Mouse (Mus musculus) frontal cortex, postnatal 36 days (tissue): ENCODE data around the gene Kcnk7.

Source experiments
- DNase-seq, 2 experiments: peaks; one replicate each; pipeline ENCODE4 v3.0.0; 2022; ENCODE audit warnings: low spot score in 2 of 2

The Kcnk7 gene

GRCm38 (mm10) chr19:5725029-5725707, 21.0 kb downstream of the Kcnk7 start:
- DNase-seq = no peak

GRCm38 (mm10) chr19:5725767-5726515, 21.8 kb downstream of the Kcnk7 start, which contains the start of gene Ehbp1l1:
TSS of gene Ehbp1l1 (minus strand) at chr19:5726317.
- DNase-seq = no peak

DNA sequence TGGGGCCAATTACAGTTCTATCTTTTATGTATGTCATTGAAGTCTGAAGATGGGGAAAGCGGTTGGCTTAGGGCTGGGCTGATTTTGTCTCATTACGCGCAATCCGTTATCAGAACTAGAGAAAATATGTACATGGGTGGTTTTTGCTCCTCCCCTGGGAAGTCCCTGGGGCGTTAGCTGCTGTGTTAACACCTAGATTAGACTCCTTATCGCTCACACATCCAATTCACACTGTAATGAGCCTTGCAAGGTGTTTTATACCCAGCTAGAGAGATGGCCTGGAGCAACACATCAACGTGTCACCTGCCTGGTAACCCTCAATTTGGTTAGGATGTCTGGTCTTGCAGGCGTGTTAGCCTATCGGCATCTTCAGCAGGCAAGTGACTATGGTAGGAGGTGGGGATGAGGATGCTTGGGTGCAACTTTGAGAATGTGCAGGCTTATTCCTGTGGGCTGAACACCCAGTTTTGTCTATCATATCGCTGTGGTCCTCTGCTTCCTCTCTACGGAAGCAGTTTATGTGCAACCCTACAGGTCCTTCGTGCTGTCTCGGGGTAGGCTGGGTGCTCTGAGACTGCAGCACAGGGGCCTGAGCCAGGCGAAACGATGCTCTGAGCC, 22.9 kb downstream of the Kcnk7 start:
- DNase-seq = no peak

DNA sequence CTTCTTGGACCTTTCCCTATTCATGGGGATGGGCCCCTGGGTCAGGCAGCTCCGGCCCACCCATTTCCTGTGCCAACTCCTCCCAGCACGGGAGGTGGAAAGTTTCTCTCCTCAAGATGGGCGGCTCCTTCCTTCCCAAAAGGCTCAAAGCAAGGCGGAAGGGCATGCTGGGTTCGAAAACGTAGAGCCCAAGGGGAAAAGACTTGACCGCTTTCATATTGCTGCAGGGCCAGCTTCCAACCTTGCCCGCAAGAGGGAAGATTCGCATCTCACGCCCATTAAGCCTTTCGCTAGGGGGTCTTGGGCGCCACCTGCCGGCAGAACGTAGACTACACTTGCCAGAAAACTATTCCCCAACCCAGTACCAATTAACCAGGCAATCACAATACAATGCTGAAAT, 23.5 kb downstream of the Kcnk7 start:
- peak; percentile 87 to 89 for DNase-seq

GRCm38 (mm10) chr19:5728631-5729443, 24.7 kb downstream of the Kcnk7 start:
- peak; percentile 53 to 61 for DNase-seq

DNA sequence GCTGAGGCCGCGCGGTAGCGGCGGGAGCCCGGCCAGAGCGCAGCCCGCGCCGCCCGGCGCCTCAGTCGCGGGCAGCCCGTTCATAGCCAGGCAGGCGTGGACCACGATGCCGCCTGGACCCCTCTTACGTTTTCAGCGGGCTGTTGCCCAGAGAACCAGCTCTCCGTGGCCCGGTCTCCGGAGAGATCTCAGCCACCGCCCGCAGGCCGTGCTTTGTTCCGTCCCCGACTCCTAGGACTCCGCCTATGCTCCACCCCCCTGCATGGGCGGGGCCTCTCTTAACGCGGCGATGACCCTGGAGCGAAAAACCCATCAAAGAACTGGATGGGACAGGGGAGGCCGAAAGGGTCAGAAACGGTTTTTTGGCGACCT, 25.3 kb downstream of the Kcnk7 start, which contains the start of gene Fam89b:
Gene Fam89b, minus strand, starts transcription at position 210 of the 372 bp plus-strand sequence.
- peak; percentile 78 to 79 for DNase-seq

GRCm38 (mm10) chr19:5730314-5731186, 26.4 kb downstream of the Kcnk7 start:
- no peak for DNase-seq

GRCm38 (mm10) chr19:5731264-5731978, 27.3 kb downstream of the Kcnk7 start:
- peak; percentile 91 to 95 for DNase-seq

GRCm38 (mm10) chr19:5734325-5734724, 30.2 kb downstream of the Kcnk7 start:
- DNase-seq = no peak

DNA sequence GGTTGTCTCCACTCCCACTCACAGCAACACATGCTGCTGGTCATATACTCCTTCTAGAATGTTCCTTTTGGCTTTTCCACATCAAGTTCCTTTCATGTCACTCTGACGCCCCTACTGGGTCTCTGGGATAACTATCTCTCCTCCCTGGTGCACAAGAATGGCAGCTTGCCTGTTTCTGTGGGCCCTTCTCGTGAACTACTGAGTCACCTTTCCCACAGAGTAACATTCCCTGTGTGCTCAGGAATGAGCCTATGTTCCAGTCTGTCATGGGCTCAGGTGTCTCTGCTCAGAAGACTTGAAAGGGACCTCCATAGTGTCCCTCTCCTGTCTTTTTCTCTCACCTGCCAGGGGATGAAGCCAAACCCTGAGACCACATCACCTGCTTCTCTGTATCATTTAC, 35.3 kb downstream of the Kcnk7 start:
- no peak for DNase-seq

DNA sequence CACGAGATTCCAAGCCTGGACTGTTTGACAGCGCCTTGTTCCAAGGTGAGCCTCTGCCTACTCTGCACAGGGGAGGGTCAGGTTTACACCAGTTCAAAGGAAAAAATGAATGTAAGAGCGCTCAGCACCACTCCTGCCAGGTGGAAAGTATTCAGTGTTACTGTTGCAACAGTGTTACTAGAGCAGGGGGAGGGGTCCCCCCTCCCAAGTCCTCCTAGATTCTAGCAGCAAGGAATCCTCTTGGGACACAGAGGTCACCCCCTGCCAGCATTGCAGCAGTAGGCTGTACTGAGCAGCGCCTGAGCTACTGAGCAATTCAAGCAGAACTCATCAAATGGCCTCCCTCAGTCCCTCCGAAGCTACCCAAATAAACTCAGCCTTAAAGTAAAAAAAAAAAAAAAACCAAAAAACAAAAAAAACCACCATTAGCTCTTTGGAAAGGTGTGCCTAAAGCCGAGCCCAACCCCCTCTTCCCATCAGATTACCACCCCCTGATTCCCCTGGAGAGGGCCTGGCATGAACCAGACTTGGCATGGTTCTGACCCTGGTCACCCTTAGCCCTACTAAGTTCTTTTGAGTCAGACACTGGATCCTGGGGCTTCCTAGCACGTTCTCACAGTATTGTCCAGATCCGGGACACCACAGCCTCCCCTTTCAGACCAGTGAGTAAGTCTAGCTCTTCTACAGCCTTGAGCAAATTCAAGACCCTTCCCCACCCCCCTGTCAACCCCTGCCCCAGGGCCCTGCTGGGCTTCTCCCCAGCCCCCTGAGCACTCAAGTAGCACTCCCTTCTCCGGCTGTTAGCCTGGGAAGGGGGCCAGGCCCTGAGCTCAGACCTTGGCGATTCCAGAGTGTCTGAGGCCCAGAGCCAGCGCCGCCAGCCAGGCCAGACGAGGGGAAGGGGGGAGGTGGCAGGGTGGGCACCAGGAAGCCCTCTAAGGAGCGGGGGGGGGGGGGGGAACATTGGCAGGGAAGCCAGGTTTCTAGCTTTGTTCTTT, 36.5 kb downstream of the Kcnk7 start, which contains the start of gene Ltbp3:
Gene Ltbp3, plus strand, starts transcription at position 585 of the 998 bp plus-strand sequence.
- DNase-seq = no peak

GRCm38 (mm10) chr19:5741641-5742240, 37.6 kb downstream of the Kcnk7 start:
- DNase-seq = peak; percentile 68 to 71

DNA sequence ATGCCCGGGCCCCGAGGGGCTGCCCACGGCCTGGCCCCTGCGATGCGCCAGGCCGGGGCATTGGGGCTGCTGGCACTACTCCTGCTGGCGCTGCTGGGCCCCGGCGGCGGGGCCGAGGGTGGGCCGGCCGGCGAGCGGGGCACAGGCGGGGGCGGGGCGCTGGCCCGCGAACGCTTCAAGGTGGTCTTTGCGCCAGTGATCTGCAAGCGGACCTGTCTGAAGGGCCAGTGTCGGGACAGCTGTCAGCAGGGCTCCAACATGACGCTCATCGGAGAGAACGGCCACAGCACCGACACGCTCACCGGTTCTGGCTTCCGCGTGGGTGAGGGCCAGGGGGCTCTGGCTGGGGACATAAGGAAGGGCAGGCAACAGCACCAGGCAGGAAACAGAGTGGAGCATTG, 38.1 kb downstream of the Kcnk7 start:
- DNase-seq = no peak

DNA sequence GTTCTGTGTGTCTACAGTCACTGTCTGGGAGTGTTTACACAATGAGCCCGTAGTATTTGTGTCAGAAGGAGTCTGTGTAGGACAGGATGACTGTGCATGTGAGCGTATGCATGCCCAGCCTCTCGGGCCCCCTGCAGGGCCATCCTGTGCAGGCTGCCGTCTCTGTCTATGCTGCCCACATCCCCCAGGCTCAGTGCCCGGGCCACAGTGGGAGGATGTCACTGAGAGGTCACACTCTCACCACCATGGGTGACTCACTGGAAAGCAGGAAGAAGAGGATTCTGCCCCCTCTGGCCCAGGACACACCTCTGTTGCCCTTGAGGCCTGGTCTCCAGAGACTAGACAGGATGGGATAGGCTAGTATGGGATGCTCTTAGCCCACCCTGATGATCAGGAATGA, 39.4 kb downstream of the Kcnk7 start:
- DNase-seq = no peak

GRCm38 (mm10) chr19:5745756-5746710, 41.9 kb downstream of the Kcnk7 start:
- no peak for DNase-seq

DNA sequence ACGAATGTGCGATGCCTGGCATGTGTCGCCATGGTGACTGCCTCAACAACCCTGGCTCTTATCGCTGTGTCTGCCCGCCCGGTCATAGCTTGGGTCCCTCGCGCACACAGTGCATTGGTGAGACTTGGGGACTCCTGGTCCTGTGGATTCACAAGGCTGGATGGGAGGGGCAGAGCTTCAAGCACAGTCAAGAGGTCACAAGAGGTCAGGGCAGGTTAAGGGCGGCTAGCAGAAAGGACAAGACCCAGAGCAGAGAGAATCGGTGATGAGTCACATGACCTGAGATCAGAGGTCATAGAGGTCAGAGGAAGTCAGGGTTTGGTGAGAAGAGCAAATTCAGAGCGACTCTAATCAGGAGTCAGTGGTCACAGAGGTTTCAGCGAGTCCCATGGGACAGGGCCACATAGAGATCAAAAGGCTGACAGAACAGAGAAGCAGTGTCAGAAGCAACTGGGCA, 42.8 kb downstream of the Kcnk7 start:
- DNase-seq = no peak

- DNase-seq = no peak
Measured at GRCm38 (mm10) chr19:5749476-5749875, 45.3 kb downstream of the Kcnk7 start.
